Mouse (Mus musculus): ENCODE results near the gene Tnfaip3. TPM values are rescaled to one million over a fixed set of nuclear protein-coding genes. Genes with fewer than 3 reads are reported as not detected.

The Tnfaip3 gene
- polyA plus RNA-seq, 1 experiment from 2014 or later, result 1.3 TPM

DNA sequence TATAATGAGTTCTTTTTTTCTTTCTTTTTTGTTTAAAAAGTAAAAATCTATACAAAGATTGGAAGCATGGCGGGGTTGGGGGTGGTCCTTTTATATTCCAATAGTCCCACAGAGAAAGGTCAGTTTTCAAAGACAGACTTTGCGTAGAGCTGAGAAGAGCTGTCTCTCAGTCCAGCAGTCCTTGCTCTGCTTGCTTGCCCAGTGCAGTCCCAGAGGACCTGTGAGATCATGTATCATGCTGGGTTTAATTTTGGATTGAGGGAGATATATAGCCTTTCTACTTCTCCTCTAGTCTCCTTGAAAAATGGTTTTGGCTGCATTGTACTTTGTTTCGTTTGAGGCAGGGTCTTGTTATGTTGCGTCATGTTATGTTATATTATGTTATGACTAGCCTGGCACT lies 49.9 kb downstream of the Tnfaip3 start:
- no peak overlapping the region for H3K27ac ChIP-seq (ENCODE audit: low read depth)
- no peaks in the 10 kb centered on the region for H3K36me3 ChIP-seq (replicated peaks; ENCODE audit: insufficient read depth, low read length)
- no peak overlapping the region for H3K9ac ChIP-seq (replicated peaks)
- TF ChIP-seq EP300 (IDR thresholded peaks at IDR 0.05; ENCODE audit: low read depth) (no peak), CTCF (IDR thresholded peaks at IDR 0.05; ENCODE audit: low read depth) (no peak)
- H3K9me3 ChIP-seq (ENCODE audit: low read length), result no peaks in the 10 kb centered on the region
- no peak overlapping the region for H3K4me2 ChIP-seq (ENCODE audit: low read depth, low read length)
- ATAC-seq, result no peak
- H3K4me1 ChIP-seq (ENCODE audit: insufficient read depth), result 0 out of 2 replicates have a peak, but pooled peaks cover 4% of the 10 kb centered on the region
- no peaks in the 10 kb centered on the region for H3K27me3 ChIP-seq (ENCODE audit: insufficient read depth, low read length)
- no peak overlapping the region for H3K4me3 ChIP-seq (ENCODE audit: low read depth, low read length)
- 76% methylated on average over 4 of the region's 4 CpGs for WGBS (ENCODE audit: insufficient replicate concordance)
- no peak for DNase-seq

DNA sequence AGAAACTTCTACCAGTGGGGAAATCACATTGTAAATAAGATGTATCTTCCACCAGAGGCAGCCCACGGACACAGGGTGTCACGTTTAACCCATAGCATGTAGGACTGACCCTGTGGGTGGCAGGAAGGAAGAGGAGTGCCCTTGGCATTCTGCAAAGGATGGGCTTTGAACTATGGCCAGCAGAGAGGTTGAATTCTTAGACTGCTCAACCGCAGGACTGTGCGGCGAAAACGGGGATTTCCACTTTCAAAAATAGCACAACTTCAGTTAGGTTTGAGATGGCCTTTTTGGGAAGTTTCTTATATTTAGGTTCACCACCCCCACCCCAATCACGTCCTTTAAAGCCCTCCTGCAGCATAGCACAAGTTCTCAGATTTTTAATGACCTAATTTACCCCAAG lies 50.6 kb downstream of the Tnfaip3 start:
- TF ChIP-seq CTCF (IDR thresholded peaks at IDR 0.05; ENCODE audit: low read depth), result no peak
- DNase-seq (no peak), ATAC-seq (no peak)
- Histone ChIP-seq H3K4me3 (ENCODE audit: low read depth, low read length) (no peak overlapping the region), H3K9ac (replicated peaks) (no peak overlapping the region), H3K4me2 (ENCODE audit: low read depth, low read length) (no peak overlapping the region), H3K27me3 (ENCODE audit: insufficient read depth, low read length) (no peaks in the 10 kb centered on the region), H3K9me3 (ENCODE audit: low read length) (no peaks in the 10 kb centered on the region), H3K27ac (ENCODE audit: low read depth) (no peak overlapping the region), H3K36me3 (replicated peaks; ENCODE audit: insufficient read depth, low read length) (no peaks in the 10 kb centered on the region), H3K4me1 (ENCODE audit: insufficient read depth) (0 out of 2 replicates have a peak, but pooled peaks cover 4% of the 10 kb centered on the region)
- 31% methylated on average over 7 of the region's 7 CpGs for WGBS (ENCODE audit: insufficient replicate concordance)

DNA sequence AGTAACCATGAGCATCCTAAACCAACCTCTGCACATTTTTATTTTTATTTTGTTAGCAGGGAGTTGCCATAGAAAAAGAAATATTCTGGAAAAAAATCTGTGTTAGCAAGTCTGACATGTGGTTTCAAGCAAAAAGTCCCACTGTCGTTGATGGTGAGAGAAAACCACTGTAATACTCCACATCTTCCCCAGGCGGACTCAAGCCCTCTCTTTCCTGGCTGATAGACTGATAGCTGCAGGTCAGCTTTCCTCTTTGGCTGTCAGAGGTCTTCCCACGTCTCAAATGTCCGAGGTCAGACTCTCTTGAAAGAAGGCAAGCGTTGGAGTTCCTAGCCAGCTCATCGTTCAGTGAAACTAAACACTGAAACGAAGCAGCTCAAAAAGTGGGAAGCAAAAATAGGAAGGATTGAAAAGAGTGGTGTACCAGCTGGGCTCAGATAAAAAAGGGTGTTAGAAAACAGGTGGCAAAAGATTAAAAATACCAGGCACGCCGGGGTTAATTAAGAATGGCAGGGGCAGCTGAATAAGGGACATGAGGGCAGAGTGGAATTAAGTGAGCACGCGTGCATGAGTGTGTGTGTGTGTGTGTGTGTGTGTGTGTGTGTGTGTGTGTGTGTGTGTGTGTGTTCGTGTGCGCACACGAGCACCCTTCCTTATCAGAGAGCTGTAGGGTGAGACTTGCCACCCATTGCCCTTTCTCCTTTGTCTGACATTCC lies 55.5 kb downstream of the Tnfaip3 start:
- DNase-seq (no peak), ATAC-seq (no peak)
- Histone ChIP-seq H3K4me1 (ENCODE audit: insufficient read depth) (0 out of 2 replicates have a peak, but pooled peaks cover 4% of the 10 kb centered on the region), H3K9ac (replicated peaks) (no peak overlapping the region), H3K27me3 (ENCODE audit: insufficient read depth, low read length) (no peaks in the 10 kb centered on the region), H3K36me3 (replicated peaks; ENCODE audit: insufficient read depth, low read length) (no peaks in the 10 kb centered on the region), H3K4me3 (ENCODE audit: low read depth, low read length) (no peak overlapping the region), H3K27ac (ENCODE audit: low read depth) (no peak overlapping the region), H3K4me2 (ENCODE audit: low read depth, low read length) (no peak overlapping the region), H3K9me3 (ENCODE audit: low read length) (no peaks in the 10 kb centered on the region)
- TF ChIP-seq EP300 (IDR thresholded peaks at IDR 0.05; ENCODE audit: low read depth), result no peak
- no peak for TF ChIP-seq CTCF (IDR thresholded peaks at IDR 0.05; ENCODE audit: low read depth)
- WGBS (ENCODE audit: insufficient replicate concordance), result 50% methylated on average over 14 of the region's 14 CpGs

DNA sequence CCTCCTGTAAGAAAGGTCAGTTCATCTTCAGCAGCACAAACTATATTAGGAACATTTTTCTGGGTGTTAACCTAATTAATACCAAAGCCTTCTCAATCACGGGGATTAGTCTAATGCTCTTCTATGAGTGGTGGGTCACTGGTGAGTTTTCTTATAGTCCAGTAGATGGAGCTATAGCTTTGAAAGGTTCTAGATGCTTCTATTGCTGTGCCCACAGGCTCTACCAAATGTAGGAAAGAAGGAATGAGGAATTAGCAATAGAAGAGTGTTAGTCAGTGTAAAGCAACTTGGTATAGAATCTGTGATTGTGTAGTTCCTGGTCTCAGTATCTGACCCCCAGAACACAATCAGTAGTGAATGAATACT lies 61.8 kb downstream of the Tnfaip3 start:
- H3K4me1 ChIP-seq (ENCODE audit: insufficient read depth), result no peaks in the 10 kb centered on the region
- no peak overlapping the region for H3K4me3 ChIP-seq (ENCODE audit: low read depth, low read length)
- no peaks in the 10 kb centered on the region for H3K36me3 ChIP-seq (replicated peaks; ENCODE audit: insufficient read depth, low read length)
- ATAC-seq (no peak), DNase-seq (no peak)
- WGBS (ENCODE audit: insufficient replicate concordance), result 8% methylated on average over 1 of the region's 1 CpGs
- no peak overlapping the region for H3K27ac ChIP-seq (ENCODE audit: low read depth)
- TF ChIP-seq CTCF (IDR thresholded peaks at IDR 0.05; ENCODE audit: low read depth) (peak; percentile 64), EP300 (IDR thresholded peaks at IDR 0.05; ENCODE audit: low read depth) (no peak)
- H3K9me3 ChIP-seq (ENCODE audit: low read length), result no peaks in the 10 kb centered on the region
- H3K9ac ChIP-seq (replicated peaks), result no peak overlapping the region
- no peak overlapping the region for H3K4me2 ChIP-seq (ENCODE audit: low read depth, low read length)
- H3K27me3 ChIP-seq (ENCODE audit: insufficient read depth, low read length), result no peaks in the 10 kb centered on the region

- Histone ChIP-seq H3K4me3 (ENCODE audit: low read depth, low read length) (no peak overlapping the region), H3K9me3 (ENCODE audit: low read length) (no peaks in the 10 kb centered on the region), H3K27me3 (ENCODE audit: insufficient read depth, low read length) (no peaks in the 10 kb centered on the region), H3K9ac (replicated peaks) (no peak overlapping the region), H3K27ac (ENCODE audit: low read depth) (no peak overlapping the region), H3K4me2 (ENCODE audit: low read depth, low read length) (no peak overlapping the region), H3K4me1 (ENCODE audit: insufficient read depth) (no peaks in the 10 kb centered on the region), H3K36me3 (replicated peaks; ENCODE audit: insufficient read depth, low read length) (no peaks in the 10 kb centered on the region)
- ATAC-seq, result no peak
- DNase-seq, result no peak
- TF ChIP-seq CTCF (IDR thresholded peaks at IDR 0.05; ENCODE audit: low read depth) (no peak), EP300 (IDR thresholded peaks at IDR 0.05; ENCODE audit: low read depth) (no peak)
Measured at GRCm38 (mm10) chr10:18953011-18953705, 62.3 kb downstream of the Tnfaip3 start.

Other genes starting within 250 kb of the Tnfaip3 start
- gene Gm4922, start 228.9 kb downstream of the Tnfaip3 start, polyA plus RNA-seq (2015; fragmentation: Nextera tagmentation; extraction: Ambion mirVana), result not detected in 2 replicates
- gene Perp, start 170.6 kb downstream of the Tnfaip3 start, polyA plus RNA-seq (2015; fragmentation: Nextera tagmentation; extraction: Ambion mirVana), result 68.3 and 68.7 TPM in 2 replicates

All from liver, postnatal 0 days (tissue).